Mouse (Mus musculus): ENCODE results near the gene Lactb. TPM values are rescaled to one million over a fixed set of nuclear protein-coding genes. Genes with fewer than 3 reads are reported as not detected.
"Not testable (repeated sequence)": the region's sequence is repeated elsewhere in the genome, so short reads cannot be mapped to it uniquely, and the experiment has no call there.

The Lactb gene
- polyA plus RNA-seq, 1 experiment: 6.0 TPM

DNA sequence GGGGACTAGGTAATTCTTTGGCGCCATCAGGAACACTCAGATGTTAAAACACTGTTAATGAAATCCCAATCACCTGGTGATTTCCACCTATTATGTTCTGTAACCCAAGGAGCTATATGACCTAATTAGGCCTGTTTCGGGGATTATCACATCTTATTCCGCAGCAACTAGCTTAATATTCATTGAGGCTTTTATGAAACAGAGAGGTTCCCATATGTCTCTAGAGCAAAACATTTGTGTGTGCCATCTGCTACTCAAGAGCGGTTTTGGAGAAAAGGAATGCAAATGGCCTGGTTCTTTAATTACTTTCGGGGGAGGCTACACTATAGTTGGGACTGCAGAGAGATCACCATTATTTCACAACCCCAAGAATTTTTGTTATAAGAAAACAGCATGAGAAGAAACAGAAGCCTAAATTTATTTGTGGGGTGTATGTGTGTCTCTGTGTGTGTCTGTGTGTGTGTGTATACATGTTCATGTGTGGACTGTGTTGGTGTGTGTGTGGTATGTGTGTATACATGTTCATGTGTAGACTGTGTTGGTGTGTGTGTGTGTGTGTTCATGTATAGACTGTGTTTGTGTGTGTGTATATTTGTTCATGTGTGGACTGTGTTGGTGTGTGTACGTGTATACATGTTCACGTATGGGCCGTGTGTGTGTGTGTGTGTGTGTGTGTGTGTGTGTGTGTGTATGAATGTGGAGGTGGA, 47.4 kb downstream of the Lactb start:
- 92% methylated on average over 8 of the region's 8 CpGs for WGBS
- DNase-seq (ENCODE audit: low read depth, low spot score): no peak

DNA sequence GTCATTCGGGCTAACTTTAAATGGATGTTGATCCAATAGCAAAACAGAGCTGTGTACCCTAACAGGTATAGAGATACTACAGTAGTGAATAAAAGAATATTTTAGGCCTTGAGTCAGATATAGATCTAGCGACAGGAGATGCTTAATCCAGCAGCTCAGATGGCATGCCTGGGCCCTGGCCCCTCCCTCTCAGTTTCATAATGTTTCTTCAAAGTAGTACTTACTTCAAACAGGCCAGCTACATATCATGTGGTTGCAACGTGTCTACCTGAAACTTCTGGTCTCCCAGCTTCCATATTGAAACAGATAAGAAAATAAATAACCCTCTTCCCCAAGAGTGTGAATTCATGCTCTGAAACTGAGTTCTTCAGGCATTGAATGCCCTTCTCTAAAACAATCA, 49.4 kb downstream of the Lactb start:
- 69% methylated on average over 3 of the region's 3 CpGs for WGBS
- DNase-seq (ENCODE audit: low read depth, low spot score): no peak

DNA sequence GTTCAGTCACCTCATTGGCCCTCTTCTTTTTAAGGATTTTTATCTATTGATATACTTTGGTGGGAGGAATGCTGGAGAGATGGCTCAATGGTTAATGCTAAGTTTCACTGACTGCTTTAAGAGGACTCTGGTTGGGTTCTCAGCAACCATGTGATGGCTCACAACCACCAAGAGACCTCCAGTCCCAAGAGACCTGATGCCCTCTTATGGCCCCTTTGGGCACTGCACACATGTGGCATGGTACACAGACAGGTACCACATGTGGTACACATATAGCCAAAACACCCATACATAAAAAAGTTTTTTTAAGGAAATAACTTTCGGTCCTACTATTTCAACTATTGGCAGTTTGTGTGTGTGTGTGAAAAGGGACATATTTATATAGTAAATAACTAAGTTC, 53.2 kb downstream of the Lactb start:
- WGBS: 97% methylated on average over 1 of the region's 1 CpGs
- no peak for DNase-seq (ENCODE audit: low read depth, low spot score)

DNA sequence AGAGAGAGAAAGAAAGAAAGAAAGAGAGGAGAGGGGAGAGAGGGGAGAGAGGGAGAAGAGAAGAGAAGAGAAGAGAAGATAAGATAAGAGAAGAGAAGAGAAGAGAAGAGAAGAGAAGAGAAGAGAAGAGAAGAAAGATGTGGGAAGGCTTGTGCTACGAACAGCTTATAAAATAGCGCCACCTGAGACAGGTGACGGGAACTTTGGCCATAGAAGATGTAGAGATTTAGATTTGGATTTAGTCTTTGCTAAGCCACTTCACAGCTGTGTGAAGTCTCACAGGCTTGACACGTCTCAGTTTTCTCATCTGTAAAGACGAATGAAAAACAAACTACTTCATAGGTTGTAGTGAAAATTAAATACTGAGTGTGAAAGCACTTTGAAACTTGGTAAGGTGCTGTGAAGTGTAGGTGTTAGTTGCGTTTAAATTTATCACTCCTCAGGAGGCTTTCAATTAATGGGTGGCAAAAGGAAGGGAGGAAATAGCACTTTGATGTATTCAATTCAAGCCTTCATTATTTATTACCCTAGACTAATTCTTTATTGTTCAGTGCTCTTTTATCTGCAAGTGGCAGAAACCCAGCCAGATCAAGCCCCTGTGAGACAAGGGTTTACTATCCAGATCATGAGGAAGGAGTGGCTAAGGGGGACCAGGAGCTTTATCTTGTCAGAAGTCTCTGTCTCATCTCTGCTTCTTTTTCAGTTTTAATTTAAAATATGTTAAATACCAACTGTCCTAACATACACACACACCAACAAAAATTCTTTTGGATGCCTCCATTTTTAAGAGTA, 54.6 kb downstream of the Lactb start:
- WGBS: 17% methylated on average over 6 of the region's 6 CpGs
- DNase-seq (ENCODE audit: low read depth, low spot score): no peak

DNA sequence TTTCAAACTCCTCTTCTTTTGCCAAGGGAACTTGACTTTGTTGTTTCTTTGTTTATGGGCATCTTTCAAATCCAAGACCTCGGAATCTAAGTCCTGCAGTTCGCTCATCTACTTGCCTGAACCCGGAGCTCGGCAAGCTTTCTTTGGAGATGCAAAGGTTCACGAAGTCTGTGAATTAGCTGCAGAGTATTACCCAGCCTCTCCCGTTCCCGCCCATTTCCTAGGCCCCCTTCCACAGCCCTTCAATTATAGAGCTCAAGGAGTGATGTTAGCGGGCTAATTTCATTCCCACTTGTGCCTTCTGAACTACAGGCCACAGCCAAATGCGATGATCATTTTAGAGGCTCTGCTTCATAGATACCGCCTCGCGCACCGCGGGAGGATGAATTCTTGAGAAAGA, 55.3 kb downstream of the Lactb start:
- no peak for DNase-seq (ENCODE audit: low read depth, low spot score)
- WGBS: under 1% methylated on average over 14 of the region's 14 CpGs

DNA sequence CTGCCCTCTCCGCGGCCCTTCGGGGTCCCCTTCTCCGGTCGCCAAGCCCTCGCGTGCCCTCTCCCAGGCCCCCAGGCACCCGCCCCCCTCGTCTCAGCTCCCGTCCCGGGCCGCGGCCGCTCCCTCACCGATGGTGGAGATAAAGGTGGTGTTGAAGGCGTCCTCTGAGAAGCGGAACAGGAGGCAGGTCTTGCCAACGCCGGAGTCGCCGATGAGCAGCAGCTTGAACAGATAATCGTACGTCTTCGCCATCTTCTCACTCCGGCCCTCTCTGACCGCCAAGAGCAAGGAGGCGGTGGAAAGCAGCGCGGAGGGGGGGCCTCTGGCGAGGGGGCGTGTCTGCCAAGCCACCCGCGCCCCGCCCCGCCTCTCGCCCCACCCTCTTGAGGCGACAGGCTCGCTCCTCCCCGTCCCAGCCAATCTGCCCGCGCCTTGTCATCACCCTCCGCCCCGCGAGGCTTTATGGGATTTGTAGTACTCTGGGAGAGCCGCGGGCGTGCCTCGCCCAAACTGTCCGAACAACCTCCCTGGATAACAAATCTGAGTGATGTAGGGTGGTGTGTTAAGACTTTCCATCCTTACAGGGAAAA, 55.8 kb downstream of the Lactb start, which contains the start of gene Rab8b:
TSS of gene Rab8b (minus strand) at position 306 of the 590 bp plus-strand sequence.
- WGBS: under 1% methylated on average over 45 of the region's 49 CpGs
- DNase-seq (ENCODE audit: low read depth, low spot score): peak; percentile 87

DNA sequence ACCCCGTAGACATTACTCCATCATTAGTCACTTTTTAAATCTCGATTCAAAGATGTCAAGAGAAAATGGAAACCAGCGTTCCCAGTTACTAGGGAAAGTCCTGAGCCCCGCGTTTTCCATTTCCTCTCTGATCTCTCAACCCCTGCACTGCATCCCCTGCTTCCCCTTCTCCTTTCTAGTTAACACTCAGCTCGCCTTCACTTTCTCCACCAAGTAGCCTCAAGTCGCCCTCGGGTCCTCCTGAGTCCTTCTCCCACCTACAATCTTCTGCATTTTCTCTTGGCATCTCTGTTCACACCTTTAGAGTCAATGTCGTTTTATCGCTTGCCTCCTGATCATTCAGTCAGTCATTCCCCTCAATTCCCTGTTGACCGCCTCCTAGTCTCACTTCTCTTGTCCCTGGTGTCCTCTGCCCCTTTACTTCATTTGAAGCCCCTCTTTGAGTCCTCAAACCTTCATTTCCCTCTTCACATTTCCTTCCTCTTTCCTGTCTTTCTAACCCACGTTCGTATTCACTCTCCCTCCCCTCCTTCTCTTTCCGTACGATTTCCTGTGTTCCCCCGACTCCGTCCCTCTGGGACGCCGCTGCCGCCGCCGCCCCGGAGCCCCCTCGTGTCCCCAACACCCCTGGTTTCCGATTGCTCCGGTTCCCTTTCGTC, 56.5 kb downstream of the Lactb start:
- DNase-seq (ENCODE audit: low read depth, low spot score): no peak
- 5% methylated on average over 27 of the region's 27 CpGs for WGBS

DNA sequence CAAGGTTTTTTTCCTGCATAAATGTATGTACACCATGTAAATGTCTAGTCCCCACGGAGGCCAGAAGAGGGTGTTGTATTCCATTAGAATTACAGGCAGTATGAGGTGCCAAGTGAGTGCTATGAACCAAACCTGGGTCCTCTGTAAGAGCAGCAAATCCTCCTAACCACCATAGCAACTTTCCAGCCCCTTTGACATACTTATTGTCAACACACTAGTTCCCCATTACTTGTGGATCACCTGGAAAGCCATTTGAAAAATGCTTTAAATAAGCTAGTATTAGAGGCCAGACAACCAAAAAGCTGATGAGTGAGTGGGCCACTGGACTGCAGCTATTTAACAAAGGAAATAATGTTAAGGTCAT, 57.4 kb downstream of the Lactb start:
- 73% methylated on average over 1 of the region's 1 CpGs for WGBS

DNA sequence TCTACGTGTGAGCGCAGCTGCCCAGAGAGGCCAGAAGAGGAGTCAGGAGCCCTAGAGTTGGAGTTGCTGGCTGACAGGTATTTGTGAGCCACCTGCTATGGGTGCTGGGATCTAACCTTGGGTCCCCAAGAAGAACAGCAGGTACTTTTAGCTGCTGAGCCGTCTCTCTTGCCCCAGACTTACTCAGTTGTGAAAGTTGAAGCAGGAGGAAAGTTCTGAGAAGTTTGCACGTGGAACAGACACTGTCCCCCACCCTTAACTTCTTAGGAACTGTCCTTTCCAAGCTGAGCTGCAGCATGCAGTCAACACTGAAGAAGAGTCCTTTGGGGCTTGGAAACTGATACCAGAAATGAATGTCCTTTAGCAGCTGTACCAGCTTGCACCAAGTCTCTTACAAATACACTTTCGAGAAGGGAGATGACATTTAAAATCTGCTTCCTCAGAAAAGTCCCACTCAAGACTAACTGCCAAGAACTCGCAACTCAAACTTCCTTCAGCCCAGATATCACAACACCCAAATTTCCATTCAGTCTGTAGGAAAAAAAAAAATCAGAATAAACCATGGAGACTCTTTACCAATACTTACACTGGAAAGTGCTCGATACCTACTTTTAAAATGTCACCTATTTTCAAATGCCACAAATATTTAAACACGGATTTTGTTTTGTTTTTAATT, 57.9 kb downstream of the Lactb start:
- no peak for DNase-seq (ENCODE audit: low read depth, low spot score)
- WGBS: 84% methylated on average over 8 of the region's 8 CpGs

More for the DNA sequence above, 57.4 kb downstream of the Lactb start:
- DNase-seq (ENCODE audit: low read depth, low spot score): no peak

DNA sequence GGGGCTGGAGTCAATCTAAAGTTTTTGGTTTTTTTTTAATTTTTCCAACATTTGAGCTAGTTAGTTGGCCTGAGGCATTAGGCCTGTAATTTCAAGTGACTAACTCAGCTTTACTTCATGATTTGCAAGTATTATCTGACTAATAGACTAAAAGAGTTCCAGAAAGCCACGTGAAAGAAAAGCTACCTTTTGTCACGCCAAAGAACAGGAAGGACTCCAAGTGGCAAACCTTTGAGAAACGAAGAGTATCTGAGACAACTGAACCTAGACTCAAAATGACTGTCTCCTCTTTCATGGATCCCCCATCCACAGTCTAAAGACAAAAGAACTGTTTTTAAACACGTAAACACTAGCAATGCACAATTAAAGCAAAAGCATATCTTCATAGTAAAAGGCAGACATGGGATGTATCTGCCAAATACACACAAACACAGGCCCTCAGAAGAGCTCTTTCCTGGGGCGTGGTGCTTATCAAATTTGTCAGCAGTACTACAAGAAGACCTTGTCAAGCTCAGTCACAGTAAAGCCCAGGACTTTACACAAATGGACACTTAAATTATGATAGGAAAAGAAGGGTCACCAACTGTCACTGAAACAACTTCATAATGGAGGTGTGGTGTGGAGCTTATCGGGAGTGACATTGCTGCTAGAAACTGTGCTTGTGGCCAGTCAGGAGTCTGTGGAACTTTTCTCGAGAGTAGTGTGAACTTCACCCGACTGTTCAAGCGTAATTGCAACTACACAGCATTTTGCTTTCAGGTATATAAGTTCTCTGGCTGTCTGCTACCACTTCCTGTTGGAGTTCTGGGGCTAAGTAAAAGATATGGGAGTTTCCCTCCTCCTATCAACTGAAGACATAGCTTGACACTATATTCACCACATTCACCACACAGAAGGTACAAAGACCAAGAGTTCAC, 59.2 kb downstream of the Lactb start:
- no peak for DNase-seq (ENCODE audit: low read depth, low spot score)
- WGBS: 65% methylated on average over 9 of the region's 9 CpGs

DNA sequence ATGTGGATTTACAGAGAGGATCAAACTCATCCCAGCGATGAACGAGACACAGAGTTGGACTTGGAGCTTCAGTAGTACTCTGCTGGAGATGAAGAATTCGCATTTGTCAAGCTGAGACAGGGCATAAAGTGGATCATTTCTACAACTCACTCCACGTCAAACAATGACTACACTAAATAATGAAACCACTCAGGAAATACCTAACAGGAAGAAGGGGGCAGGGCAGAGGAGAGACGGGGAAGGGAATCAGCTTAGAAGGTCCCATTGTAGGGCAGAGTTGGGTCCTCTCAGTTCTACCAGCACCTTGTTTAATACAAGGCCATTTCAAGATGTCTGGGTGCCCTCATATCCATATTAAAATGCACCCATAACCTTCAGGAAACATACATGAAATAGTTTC, 59.9 kb downstream of the Lactb start:
- 80% methylated on average over 5 of the region's 5 CpGs for WGBS
- DNase-seq (ENCODE audit: low read depth, low spot score): no peak

DNA sequence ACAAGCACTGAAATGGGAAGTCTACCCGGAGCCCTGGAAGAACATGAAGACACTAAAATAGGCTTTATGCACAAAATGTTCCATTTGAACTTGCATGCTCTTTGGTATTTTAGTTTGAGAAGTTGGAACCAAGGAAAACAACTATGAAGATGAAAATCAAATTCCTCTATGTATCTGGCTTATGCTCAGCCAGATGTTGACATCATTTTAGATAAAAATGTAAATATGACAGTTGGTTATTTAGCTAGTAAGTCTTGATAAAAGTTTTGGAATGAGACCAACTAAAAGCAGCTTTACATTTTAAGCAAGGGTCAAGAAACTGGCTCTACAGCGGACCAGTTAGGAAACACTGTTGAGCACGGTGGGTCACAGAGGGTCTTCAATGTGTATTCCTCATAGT, 60.7 kb downstream of the Lactb start:
- no peak for DNase-seq (ENCODE audit: low read depth, low spot score)
- 79% methylated on average over 3 of the region's 3 CpGs for WGBS

DNA sequence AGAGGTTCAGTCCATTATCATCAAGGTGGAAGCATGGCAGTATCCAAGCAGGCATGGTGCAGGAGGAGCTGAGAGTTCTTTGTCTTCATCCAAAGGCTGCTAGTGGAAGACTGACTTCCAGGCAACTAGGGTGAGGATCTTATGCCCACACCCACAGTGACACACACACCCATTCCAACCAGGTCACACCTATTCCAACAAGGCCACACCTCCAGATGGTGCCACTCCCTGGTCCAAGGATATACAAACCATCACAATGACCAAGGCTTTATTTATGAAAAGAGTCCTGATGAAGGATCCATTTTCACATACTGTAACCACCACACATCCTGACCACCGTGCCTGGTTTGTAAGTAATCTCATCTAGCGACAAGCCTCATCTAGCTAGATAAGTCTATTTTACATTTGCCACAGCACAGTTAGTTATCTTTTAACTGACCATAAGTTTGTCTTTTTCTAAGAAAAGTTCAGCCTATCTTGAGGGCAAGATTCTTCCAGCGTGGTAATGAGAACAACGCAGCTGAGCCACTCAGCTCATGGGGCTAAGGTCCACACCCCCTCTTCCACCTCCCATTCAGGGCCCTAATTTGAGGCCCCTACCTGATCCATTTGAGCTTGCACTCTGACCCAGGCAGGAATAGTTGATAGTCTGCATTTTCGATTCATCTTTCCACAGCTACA, 61.9 kb downstream of the Lactb start:
- WGBS: 80% methylated on average over 5 of the region's 5 CpGs
- not testable (repeated sequence) for DNase-seq (ENCODE audit: low read depth, low spot score)

DNA sequence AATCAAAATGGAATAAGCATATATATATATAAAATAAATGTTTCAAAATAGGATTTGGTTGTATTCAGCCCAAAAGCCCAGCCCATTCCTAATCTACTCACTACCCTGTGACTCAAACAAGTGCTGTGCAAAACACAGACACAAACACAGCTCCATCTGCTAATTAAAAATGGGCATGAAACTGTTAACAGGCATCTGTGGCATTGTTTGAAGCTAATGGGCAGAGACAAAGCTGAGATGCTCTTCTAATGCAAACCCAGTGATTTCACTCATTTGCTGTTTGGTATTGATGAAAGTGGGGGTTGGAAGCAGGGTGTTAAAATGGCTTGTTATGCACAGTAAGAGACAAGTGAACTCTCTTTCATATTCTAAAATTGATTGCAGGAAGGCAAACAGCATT, 63.0 kb downstream of the Lactb start:
- DNase-seq (ENCODE audit: low read depth, low spot score): no peak

DNA sequence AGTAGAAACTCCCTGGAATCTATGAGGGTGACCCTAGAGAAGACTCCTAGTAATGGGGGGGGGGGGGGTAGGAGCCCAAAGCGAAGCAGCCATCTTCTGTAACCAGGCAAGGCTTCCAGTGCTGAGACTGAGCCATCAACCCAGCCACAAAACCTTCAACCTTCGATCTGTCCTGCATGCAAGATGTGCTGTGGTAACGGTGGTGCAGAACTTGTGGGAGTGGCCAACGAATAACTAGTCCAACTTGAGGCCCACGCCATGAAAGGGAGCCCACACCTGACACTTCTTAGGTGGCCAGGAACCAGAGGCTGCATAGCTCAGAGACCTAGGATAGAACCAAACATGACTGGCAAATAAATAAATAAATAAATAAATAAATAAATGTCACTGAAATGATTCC, 64.6 kb downstream of the Lactb start:
- WGBS: 85% methylated on average over 5 of the region's 5 CpGs
- DNase-seq (ENCODE audit: low read depth, low spot score): no peak

DNA sequence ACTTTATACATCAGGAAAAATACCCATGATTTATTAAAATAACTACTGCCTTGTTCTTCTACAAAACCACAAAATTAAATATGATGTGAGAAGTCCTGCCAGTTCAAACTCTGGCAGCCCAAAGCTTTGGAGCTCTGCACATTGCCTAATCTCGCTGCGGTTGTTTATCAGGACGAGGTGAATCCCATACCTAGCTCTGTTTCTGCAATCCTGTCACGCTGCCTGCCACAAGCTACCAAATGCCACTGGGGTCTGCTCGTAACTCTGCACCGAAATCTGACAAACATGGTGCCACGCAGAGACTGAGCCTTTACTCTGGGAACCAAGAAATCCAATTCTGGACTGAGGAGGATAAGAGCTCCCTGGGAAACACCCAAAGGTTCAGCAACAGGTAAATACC, 65.4 kb downstream of the Lactb start:
- DNase-seq (ENCODE audit: low read depth, low spot score): no peak
- 80% methylated on average over 7 of the region's 7 CpGs for WGBS

DNA sequence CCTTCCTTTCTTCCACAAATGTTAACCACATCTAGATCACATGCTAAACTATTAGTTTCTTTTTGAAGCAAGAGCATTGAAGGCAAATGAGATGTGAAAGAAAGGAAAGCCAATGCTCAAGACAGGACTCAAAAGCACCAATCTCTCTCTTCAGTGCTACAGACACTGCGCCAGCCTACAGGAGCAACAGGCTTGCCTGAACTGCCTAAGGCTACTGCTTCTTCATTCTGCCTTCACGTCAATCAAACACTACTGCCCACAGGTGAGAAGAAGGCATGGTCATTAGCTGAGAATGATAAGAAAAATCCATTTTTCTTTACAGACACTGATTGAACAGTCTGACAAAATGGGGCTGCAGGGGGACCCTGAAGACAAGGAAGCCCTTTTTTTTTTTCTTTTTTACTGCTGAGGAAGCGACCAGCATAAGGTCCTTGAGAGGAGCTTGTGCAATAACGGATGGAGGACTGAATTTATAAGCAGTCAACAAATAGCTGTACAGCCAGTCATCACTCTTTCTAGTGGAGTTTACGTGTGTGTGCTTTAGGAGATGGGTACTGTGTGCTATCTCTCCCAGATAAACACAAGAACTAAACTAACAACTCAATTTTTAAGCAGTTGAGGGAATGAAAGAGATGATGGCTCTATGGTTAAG, 67.4 kb downstream of the Lactb start:
- 65% methylated on average over 5 of the region's 5 CpGs for WGBS
- DNase-seq (ENCODE audit: low read depth, low spot score): no peak

DNA sequence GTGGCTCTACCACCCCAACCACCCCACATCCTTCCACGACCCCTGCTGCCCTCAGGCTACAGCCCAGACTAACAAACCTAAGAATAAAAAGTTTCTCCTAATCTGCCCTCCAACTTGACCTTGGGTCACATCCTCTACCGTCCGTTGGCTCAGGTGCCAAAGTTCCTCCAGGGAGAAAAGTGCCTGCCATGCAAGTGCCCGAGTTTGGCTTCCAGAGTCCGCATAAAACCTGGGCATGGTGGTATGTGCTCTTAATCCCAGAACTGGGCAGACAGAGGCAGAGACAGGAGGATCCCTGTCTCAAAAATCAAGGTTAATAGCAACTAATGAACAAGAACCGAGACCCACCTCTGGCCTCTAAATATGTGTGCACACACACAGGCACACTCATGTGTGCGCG, 68.2 kb downstream of the Lactb start:
- 86% methylated on average over 8 of the region's 8 CpGs for WGBS
- no peak for DNase-seq (ENCODE audit: low read depth, low spot score)
